Mouse (Mus musculus): ENCODE data around the gene Tjp1. TPM values are rescaled to one million over a fixed set of nuclear protein-coding genes. Genes with fewer than 3 reads are reported as not detected.

Tjp1 gene
- total RNA-seq, 2 experiments from 2014 or later: 147 to 148 TPM

DNA sequence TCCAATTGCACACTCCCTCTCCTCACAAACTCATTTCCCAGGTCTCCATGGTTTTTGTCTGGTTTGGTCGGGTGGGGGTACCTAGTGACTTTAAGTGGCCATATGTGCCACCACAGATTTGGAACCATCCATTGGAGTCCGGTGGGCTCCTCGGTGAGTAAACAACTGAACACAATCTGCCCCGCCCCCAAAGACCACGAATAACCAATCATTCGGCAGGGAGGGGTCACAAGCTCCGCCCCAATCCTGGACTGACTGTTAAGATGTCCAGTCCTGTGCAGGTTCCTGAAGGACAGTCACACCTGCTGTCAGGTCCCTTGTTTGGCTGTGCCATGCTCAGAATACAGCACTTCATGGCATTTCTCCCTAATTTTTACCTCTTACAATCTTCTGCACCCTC lies 37.1 kb downstream of the Tjp1 start:
- intact Hi-C loops (cut with DNase I): no loop called here
- no peak for DNase-seq (ENCODE audit: low spot score in 2 of 2)

DNA sequence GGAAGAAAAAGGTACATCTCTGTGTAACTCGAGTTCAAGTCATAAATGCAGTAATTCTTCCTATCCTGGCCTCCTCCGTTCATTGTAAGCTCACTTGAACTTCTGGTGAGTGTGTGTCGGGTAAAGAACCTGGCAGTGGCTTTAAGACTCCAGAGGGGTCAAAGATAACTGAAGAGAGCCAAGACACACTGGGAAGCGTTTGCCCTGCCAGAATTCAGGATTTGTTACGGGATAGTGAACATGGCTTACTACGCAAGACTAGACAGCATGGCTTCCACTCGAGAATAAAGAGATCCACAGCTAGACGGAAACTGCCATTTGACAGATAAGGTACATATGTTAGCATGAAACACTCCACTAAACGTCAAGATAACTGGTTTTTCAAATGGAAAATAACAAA lies 37.8 kb downstream of the Tjp1 start:
- DNase-seq (ENCODE audit: low spot score in 2 of 2): no peak
- intact Hi-C loops (cut with DNase I): no loop called here

DNA sequence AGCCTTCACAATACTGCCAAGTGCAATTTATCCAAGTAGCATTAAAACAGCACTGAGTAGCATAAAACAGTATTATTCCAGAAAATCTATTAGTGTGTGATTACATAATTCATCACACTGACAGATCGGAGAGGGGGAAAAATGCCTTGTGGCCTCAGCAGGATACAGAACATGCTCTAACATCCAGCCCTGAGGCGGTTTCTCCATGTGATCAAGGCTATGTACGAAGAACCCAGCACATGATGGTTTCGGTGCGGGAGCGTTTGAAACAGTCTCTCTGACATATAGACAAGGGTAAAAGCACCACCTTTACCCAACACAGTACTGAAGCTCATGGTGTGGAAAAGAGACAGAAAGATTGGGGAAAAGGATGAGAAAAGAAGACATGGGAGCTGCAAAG lies 38.4 kb downstream of the Tjp1 start:
- intact Hi-C loops (cut with DNase I): no loop called here
- no peak for DNase-seq (ENCODE audit: low spot score in 2 of 2)

DNA sequence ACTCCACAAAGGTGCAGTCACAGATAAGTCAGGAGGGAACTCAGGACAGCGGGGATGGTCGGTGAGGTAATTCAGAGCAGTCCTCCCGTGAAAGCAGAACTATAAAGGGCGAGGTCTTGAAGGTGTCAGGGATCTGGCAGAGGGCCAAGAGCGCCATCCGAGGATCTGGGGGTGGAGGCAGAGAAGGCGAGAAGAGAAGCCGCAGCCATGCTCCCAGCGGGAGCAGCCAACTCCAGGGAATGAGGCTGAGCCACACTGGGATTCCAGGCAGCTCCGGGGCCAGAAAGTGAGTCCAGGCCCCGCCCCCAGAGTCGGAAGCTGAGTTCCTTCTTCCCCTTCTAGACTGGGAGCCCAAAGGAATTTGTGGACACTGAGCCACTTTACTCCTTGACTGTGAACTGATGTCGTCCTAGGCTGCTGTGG lies 41.3 kb downstream of the Tjp1 start:
- DNase-seq (ENCODE audit: low spot score in 2 of 2): peak; percentile 22

DNA sequence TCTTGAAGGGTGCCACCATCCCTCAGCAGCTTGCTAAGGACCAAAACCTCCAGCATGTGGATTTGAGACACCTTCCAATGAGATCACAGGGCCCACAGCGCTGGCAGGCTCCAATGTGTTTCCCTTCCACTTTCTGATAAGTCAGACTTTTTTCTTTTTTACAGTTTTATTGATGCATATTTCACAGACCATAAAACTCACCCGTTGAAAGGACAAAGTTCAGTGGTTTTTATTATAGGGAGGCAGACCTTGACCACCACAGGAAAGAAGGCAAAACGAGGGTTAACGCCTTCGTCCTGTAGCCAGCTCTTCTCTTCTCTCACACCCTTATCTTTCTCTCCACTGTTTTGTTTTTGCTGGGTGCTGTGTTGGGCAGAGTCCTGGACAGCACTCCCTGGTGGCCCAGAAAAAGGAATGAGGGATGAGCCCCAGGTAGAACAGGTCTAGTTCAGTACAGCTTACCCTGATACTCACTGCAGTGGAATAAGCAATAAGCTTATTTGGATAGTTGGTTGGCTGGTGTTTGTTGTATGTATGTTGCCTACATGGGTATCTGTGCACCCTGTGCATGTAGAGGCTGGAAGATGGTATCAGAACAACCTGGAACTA lies 43.3 kb downstream of the Tjp1 start:
- DNase-seq (ENCODE audit: low spot score in 2 of 2): no peak
- intact Hi-C loops (cut with DNase I): no loop called here

More for the DNA sequence above, 41.3 kb downstream of the Tjp1 start:
- intact Hi-C loops (cut with DNase I): no loop called here

DNA sequence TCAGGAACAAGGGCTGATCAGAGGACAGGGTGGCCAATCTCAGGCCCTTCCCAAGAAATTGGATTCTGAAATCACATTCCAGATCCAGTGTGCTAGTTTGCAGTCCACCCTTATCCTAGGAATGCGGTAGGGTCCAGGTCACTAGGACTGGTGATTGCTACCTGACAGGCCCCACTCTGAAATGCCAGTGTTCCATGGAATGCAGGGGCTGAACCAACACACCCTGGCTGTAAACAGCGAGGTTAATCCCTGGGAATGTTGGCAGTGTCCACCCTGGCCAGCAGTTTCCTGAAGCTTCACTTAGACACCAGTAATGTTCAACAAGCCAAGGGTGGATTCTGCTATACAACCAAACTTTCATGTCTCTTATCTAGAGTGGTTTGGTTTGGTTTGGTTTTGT lies 45.4 kb downstream of the Tjp1 start:
- intact Hi-C loops (cut with DNase I): no loop called here
- DNase-seq (ENCODE audit: low spot score in 2 of 2): no peak

DNA sequence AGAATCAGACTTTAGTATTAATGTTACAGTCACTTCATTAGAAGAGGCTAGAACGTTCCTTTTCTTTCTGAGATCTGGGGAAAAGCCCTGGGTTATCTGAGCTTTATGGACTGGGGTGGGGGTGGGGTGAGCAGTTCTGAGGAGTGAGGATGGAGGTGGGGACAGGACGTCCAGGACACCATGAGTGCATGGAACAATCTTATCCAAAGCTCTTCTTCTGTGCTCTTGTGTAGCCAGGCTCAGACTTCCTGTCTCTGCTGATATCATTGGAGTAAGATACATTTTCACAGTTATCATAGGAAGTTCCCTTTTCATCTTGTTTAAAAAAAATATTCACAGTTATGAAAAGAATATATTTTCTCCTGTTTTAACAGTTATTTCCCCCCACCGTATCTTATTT lies 55.5 kb downstream of the Tjp1 start:
- no peak for DNase-seq (ENCODE audit: low spot score in 2 of 2)
- intact Hi-C loops (cut with DNase I): loop anchor here (5.0 kb wide), 1 partner anchor 100 kb away; no protein-coding TSS in a partner anchor

DNA sequence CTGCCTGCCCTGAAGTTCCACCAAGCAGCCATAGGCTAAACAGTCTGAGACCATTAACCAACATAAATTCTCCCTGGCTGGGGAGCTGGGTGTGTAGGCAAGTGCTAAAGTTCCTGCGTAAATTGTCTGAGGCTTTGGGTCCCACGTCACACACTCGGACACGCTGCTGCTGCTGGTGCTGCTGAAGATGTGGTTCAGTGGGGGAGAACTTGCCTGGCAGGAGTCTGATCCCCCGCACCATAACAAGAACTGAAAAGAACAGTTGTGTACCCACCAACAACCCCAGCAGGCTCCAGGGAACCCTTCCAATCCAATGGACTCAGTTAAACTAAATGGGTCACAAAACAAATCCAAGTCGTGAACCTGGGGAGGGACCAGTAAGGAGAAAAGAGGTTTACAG lies 56.2 kb downstream of the Tjp1 start:
- intact Hi-C loops (cut with DNase I): loop anchor here (5.0 kb wide), 1 partner anchor 99 kb away; no protein-coding TSS in a partner anchor
- DNase-seq (ENCODE audit: low spot score in 2 of 2): peak in 1 of 2 experiments; percentile 47

DNA sequence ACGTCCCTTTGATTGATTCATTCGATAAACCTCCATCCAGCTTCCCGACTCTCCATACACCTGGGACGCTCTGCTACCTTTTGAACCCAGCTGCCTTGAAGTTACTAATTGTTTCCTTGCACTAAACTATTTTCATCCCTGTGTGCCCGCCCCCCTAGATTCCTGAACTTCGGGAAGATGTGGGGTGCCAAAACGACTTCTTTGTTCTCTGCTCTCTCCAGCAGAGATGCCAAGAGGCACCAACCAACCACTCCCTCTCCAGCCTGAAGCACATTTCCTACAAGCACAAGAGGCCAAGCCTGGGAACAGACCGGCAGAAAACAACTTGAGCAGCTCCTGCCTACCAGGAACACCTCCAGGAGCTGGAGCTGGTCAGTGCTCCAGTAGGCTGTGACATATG lies 57.4 kb downstream of the Tjp1 start:
- intact Hi-C loops (cut with DNase I): loop anchor here (5.0 kb wide), 1 partner anchor 98 kb away; no protein-coding TSS in a partner anchor
- DNase-seq (ENCODE audit: low spot score in 2 of 2): no peak

DNA sequence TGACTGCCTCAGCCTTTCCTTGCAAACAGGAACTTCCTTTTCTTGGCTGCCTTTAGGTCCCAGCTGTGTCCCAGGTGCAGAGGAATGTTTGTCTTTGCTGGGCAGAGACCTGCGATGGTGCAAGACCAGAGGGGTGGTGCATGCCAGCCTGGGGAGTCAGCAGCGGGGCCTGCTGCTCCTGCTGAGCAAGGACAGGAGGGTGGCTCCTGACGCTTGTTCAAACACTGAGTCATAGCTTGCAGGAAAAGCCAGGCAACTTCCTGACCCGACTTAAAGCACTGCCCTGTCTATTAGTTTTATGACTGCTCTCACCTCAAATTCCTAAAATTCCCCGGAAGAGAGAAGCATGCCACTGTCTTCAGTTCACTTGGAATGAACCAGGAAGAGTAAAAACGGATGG lies 57.9 kb downstream of the Tjp1 start:
- no peak for DNase-seq (ENCODE audit: low spot score in 2 of 2)

DNA sequence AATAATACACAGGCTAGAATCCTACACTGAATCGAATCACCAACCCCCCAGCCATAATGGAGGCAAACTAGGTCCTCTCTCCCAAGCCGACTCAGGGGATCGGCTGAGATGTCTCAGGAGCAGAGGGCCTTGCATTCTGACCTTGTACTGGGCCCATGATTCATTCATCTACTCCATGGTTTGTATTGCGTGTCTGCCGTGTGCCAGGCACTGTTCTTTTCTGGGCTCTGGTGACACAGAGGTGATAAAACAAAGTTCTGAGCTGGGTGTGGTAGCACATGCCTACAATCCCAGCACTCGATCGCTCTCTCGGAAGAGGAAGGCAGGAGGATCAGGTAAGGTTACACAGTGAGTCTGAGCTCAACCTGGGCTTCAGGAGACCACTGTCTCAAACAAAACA lies 59.4 kb downstream of the Tjp1 start:
- intact Hi-C loops (cut with DNase I): no loop called here
- no peak for DNase-seq (ENCODE audit: low spot score in 2 of 2)

More for the DNA sequence above, 57.9 kb downstream of the Tjp1 start:
- intact Hi-C loops (cut with DNase I): loop anchor here (5.0 kb wide), 1 partner anchor 97 kb away; no protein-coding TSS in a partner anchor

DNA sequence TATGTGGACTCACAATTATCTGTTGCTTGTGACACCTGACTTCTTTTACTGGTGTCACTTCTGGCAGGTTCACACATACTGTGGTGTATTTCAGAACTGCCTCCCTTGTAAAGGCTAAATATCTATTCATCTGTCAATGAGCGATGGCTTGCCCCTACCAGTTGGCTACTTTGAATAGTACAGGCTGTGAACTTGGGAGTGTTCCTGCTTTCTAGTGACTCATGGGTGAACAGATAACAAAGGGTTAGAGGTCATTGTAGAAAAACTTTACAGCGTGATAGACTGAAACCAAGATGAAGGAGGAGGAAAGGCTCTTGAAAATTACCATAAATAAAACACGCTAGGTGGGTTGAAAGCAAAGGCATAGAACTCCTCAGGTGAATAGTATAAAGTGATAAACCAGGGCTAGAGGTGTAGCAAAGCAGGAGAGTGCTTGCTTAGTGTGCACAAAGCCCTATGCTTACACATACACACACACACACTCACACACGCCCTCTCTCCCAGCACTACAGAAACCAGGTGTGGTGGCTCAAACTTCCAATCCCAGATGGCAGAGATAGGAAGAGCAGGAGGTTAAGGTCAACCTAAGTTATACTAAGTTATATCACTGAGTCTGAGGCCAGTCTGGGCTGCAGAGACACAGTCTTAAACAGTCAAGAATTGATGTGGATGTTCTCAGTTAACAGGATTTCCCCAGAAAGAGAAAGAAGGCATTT lies 60.1 kb downstream of the Tjp1 start:
- no peak for DNase-seq (ENCODE audit: low spot score in 2 of 2)
- intact Hi-C loops (cut with DNase I): no loop called here

DNA sequence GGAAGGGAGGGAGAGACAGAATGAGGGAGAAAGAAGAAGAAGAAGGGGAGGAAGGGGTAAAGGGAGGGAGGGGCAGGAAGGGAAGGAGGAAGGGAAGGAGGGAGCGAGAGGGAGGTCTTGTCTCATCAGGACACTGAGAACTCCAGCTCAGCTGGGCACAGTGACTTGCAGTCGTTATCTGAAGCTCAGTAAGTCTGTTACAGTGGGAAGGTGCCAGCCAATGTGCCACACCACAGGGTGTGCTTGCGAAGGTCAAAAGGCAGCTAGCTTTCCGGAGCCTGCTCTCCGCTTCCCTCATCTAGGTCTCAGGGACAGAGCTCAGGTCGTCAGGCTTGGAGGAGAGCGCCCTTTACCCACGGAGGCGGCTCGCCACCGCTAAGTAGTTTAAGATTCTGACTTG lies 61.4 kb downstream of the Tjp1 start:
- intact Hi-C loops (cut with DNase I): no loop called here
- no peak for DNase-seq (ENCODE audit: low spot score in 2 of 2)

DNA sequence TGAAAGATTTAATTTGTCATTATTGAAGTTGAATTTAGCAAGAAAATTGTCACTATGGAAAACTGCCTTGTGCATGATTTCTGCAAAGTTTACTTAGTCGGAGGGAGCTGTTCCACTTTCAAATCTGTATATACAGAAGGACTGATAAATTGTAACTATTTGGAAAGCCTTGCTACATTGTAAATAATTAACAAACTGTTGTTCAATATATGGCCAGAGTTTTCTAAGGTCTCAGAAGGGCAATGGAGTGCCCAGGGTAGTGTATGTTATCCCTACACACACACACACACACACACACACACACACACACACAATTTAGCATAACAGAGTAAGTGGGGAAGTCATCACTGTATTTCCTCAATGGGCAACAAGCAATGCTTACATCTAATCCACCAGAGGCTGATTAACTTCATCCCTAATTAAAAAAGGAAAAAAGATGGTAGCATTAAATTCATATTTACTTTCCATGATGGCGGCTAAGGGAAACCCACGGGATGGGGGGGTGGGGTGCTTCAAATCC lies 63.0 kb downstream of the Tjp1 start:
- intact Hi-C loops (cut with DNase I): no loop called here

DNA sequence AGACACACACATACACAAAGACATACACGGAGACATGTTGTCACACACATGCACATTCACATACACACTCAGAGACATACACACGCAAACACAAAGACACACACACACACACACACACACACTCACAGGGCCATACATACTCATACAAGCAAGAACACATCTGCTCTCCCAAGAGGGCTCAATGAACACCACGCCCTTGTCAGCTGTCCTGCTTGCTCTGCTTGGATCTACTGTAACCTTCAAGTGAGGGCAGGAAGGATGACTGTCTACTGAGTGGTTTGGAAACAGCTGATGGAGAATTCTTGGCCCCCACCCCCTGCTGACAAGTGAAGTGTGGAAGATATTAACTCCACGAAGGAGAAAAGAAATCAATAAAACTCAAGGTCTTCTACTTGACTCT lies 64.1 kb downstream of the Tjp1 start:
- DNase-seq (ENCODE audit: low spot score in 2 of 2): no peak
- intact Hi-C loops (cut with DNase I): no loop called here

More for the DNA sequence above, 63.0 kb downstream of the Tjp1 start:
- no peak for DNase-seq (ENCODE audit: low spot score in 2 of 2)

DNA sequence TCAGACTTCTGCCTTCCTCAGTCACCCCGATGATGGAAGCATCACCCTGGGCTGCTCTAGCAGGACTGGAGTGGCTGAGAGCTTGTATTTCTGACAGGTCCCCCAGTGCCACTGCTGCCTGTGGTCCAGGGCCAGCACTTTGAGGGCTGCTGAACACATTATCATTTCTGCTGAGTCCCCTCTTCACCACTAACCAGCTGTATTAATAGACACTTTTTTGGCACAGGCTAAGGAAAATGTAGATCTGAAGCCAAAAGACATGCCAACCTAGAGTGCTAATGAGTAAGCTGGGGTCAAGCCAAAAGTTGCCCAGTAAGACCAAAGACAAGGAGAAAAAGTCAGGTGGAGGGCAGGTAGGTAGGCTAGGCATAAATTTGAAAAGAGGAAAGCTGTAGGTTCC lies 66.2 kb downstream of the Tjp1 start:
- intact Hi-C loops (cut with DNase I): no loop called here
- no peak for DNase-seq (ENCODE audit: low spot score in 2 of 2)

DNA sequence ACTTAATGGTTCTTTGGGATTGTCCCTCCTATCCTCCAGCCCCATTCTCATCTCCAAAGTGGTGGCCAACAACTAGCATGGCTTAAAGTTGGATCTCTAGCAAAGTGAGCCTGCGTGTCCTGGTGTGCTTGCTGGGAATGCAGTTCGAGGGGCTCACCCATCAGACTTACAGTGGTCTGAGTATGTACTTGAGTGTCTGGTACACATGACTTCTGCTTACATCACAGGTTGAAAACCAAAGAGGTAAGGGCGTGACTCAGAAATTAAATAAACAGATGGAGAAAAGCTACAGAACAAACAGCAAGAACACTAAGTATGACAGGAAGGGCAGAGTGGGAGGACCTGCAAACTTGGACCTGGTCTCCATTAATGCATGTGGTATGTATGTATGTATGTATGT lies 67.4 kb downstream of the Tjp1 start:
- intact Hi-C loops (cut with DNase I): no loop called here
- DNase-seq (ENCODE audit: low spot score in 2 of 2): no peak

DNA sequence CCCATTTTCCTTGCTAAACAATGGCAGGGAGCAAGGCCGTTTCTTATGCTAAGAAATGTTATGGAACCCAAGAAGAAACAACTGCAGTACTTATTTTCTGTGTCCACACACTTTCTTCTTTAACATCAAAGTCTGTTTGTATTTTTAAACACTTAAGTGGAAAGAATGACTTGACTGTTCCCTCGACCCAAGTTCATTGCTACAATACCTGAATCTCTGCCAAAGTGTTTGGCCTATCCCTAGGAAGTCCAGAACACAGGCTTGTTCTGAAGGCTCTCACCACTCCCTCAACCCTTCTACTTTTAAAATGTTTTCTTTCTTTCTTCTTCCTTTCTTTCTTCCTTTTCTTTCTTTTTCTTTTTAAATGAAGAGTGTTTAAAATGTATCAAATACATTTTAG lies 71.5 kb downstream of the Tjp1 start:
- intact Hi-C loops (cut with DNase I): no loop called here
- no peak for DNase-seq (ENCODE audit: low spot score in 2 of 2)

DNA sequence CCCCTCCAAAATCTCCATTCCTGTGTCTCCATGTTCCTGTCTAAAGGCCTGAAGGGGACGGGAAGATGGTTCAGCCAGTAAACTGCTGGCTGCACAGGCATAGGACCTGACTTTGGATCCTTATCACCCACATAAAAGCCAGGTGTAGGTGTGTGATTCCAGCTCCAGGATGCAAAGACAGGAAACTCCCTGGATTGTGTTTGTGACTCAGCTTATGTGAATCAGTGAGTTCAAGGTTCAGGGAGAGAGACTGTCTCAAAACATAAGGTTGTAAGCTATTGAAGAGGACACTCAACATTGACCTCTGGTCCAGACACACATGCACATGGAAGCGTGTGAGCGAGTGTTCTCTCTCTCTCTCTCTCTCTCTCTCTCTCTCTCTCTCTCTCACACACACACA lies 72.4 kb downstream of the Tjp1 start:
- DNase-seq (ENCODE audit: low spot score in 2 of 2): no peak
- intact Hi-C loops (cut with DNase I): no loop called here

DNA sequence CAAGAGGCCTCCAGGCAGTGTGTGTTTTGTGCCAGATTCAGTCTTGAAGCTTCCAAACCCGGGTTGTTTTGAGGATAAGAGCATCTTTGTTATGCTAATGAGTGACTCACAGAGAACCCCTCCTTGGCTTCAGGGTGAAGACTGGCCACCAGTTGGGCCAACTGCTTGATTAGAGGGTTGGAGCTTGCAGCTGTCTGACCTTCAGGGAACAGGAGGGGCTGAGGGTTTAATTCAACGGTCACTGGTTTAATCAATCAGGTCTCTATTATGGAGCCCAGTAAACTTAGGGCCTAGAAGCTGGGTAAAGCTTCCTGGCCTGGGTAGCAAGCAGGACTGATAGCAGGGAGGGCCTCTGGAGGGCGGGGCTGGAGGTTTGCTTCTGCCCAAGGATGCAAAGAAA lies 73.3 kb downstream of the Tjp1 start:
- peak in 1 of 2 experiments; percentile 28 for DNase-seq (ENCODE audit: low spot score in 2 of 2)
- intact Hi-C loops (cut with DNase I): no loop called here

DNA sequence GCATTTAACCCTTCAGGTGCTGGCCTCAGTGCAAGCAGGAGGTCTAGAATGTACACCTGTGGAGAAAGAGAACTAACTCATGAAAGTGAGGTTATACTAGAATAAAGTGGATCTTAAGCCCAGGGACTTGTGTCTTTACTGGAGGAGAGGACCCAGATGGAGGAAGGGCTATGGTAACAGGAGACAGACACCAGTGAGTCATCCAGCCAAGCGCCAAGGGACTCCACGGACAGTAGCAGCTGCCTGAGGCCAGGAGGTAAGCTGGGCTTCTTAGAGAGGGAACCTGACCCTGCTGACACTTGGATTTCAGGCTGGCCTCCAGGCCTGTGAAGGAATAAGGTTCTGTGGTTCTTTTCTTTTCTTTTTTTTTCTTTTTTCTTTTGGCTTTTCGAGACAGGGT lies 75.3 kb downstream of the Tjp1 start:
- DNase-seq (ENCODE audit: low spot score in 2 of 2): no peak
- intact Hi-C loops (cut with DNase I): no loop called here
